Mouse (Mus musculus): ENCODE data around the gene Gm10639.
"Not testable (repeated sequence)": the region's sequence is repeated elsewhere in the genome, so short reads cannot be mapped to it uniquely, and the experiment has no call there.

Gene Gm10639

GRCm38 (mm10) chr9:78347004-78347403, 57.3 kb downstream of the Gm10639 start:
- DNase-seq (ENCODE audit: low read depth, low spot score), result no peak

- DNase-seq (ENCODE audit: low read depth, low spot score), result not testable (repeated sequence)
Observed at GRCm38 (mm10) chr9:78348206-78349004, 58.7 kb downstream of the Gm10639 start.

GRCm38 (mm10) chr9:78349141-78349540, 59.4 kb downstream of the Gm10639 start:
- DNase-seq (ENCODE audit: low read depth, low spot score), result not testable (repeated sequence)

GRCm38 (mm10) chr9:78350007-78350406, 60.3 kb downstream of the Gm10639 start:
- DNase-seq (ENCODE audit: low read depth, low spot score), result not testable (repeated sequence)

- DNase-seq (ENCODE audit: low read depth, low spot score), result no peak
Observed at GRCm38 (mm10) chr9:78351504-78352220, 61.9 kb downstream of the Gm10639 start.
